Comparison of ENCODE assay signal across 33 mouse cellular contexts in genomic region chr3:144610759-144611158, GRCm38 (mm10). TPM values are rescaled to one million over a fixed set of nuclear protein-coding genes. Genes with fewer than 3 reads are reported as not detected.
DNase-seq lines count a peak whose midpoint lies in the region; ATAC-seq and TF ChIP-seq lines count a peak whose summit lies in the region.
"Had no signal": no experiment of that assay in that cellular context is flagged by ENCODE, and none has a peak within 500 bp of the region (broad histone marks: within the 10 kb centered on the region; RNA-seq: fewer than 3 reads in every experiment).

No protein-coding gene starts in this region.

- 38% methylated on average over 5 of the region's 5 CpGs for WGBS in embryonic facial prominence, embryonic 13.5 days
- 40% methylated on average over 5 of the region's 5 CpGs for WGBS in embryonic facial prominence, embryonic 10.5 days
- 33% methylated on average over 5 of the region's 5 CpGs for WGBS in limb, embryonic 13.5 days
- 40% methylated on average over 5 of the region's 5 CpGs for WGBS in limb, embryonic 10.5 days
- 38% methylated on average over 5 of the region's 5 CpGs for WGBS in midbrain, embryonic 16.5 days
- WGBS in midbrain, postnatal 0 days, result 39% methylated on average over 5 of the region's 5 CpGs
- WGBS in hindbrain, embryonic 11.5 days, result 44% methylated on average over 5 of the region's 5 CpGs

- DNase-seq in embryonic facial prominence, embryonic 10.5 days (ENCODE audit: low spot score), result no peak
- no peak for DNase-seq in limb, embryonic 10.5 days (ENCODE audit: low spot score)
- DNase-seq in midbrain, postnatal 0 days (ENCODE audit: low spot score), result no peak
- DNase-seq in embryo, embryonic 9.5 days (ENCODE audit: extremely low spot score), result no peak
- DNase-seq in hindbrain, embryonic 11.5 days (ENCODE audit: low spot score), result no peak
- DNase-seq: adrenal gland, adult 2 months; adrenal gland, postnatal 36 days; cerebellum, adult 18-20 months; cerebellum, postnatal 10 days; gastrocnemius, postnatal 10 days; heart, postnatal 10 days; kidney, adult 11 months; kidney, postnatal 25 days; lung, adult 18-20 months; lung, postnatal 4 days; right cerebral cortex, adult 18-20 months; spleen, adult 18-20 months; thymus, adult 18-20 months; thymus, postnatal 36 days had no signal

- peak overlapping the region; percentile 23; the same call in 1 of the 2 replicates for H3K4me2 ChIP-seq in embryonic facial prominence, embryonic 13.5 days
- no peak overlapping the region for H3K4me2 ChIP-seq in limb, embryonic 13.5 days (replicated peaks)
- no peak overlapping the region for H3K4me2 ChIP-seq in midbrain, embryonic 16.5 days (ENCODE audit: low read length)
- H3K4me2 ChIP-seq in midbrain, postnatal 0 days (ENCODE audit: low read depth, low read length, poor library complexity, severe bottlenecking), result no peak overlapping the region
- no peak overlapping the region for H3K4me2 ChIP-seq in hindbrain, embryonic 11.5 days (replicated peaks; ENCODE audit: low read depth, low read length)
- H3K4me2 ChIP-seq: heart, embryonic 13.5 days; hindbrain, embryonic 15.5 days; midbrain, embryonic 12.5 days had no signal

- no peak overlapping the region for H3K9ac ChIP-seq in embryonic facial prominence, embryonic 13.5 days
- no peak overlapping the region for H3K9ac ChIP-seq in limb, embryonic 13.5 days
- no peak overlapping the region for H3K9ac ChIP-seq in midbrain, embryonic 16.5 days (ENCODE audit: low read depth, low read length)
- no peak overlapping the region for H3K9ac ChIP-seq in midbrain, postnatal 0 days (replicated peaks; ENCODE audit: low read length, poor library complexity, severe bottlenecking)
- no peak overlapping the region for H3K9ac ChIP-seq in hindbrain, embryonic 11.5 days (ENCODE audit: low read depth, low read length)
- H3K9ac ChIP-seq: heart, embryonic 13.5 days; hindbrain, embryonic 15.5 days; midbrain, embryonic 12.5 days had no signal

- H3K9me3 ChIP-seq in embryonic facial prominence, embryonic 13.5 days, result no peaks in the 10 kb centered on the region
- no peaks in the 10 kb centered on the region for H3K9me3 ChIP-seq in embryonic facial prominence, embryonic 10.5 days
- H3K9me3 ChIP-seq in limb, embryonic 13.5 days, result no peaks in the 10 kb centered on the region
- no peaks in the 10 kb centered on the region for H3K9me3 ChIP-seq in limb, embryonic 10.5 days (replicated peaks)
- no peaks in the 10 kb centered on the region for H3K9me3 ChIP-seq in midbrain, embryonic 16.5 days (replicated peaks; ENCODE audit: control insufficient read depth, low read length, poor library complexity, severe bottlenecking)
- H3K9me3 ChIP-seq in midbrain, postnatal 0 days (ENCODE audit: low read length), result no peaks in the 10 kb centered on the region
- H3K9me3 ChIP-seq in hindbrain, embryonic 11.5 days (ENCODE audit: control insufficient read depth, low read length), result no peaks in the 10 kb centered on the region
- H3K9me3 ChIP-seq: forebrain, embryonic 10.5 days; heart, embryonic 13.5 days; hindbrain, embryonic 15.5 days; midbrain, embryonic 12.5 days had no signal

- peaks cover 22% of the 10 kb centered on the region for H3K4me1 ChIP-seq in embryonic facial prominence, embryonic 13.5 days
- peaks cover 17% of the 10 kb centered on the region for H3K4me1 ChIP-seq in embryonic facial prominence, embryonic 10.5 days
- H3K4me1 ChIP-seq in limb, embryonic 13.5 days, result peaks cover 37% of the 10 kb centered on the region
- peaks cover 35% of the 10 kb centered on the region for H3K4me1 ChIP-seq in limb, embryonic 10.5 days
- peaks cover 12% of the 10 kb centered on the region; the same call in 1 of the 2 replicates for H3K4me1 ChIP-seq in midbrain, embryonic 16.5 days (ENCODE audit: control insufficient read depth, insufficient read depth, low read length)
- no peaks in the 10 kb centered on the region for H3K4me1 ChIP-seq in midbrain, postnatal 0 days (ENCODE audit: insufficient read depth, low read length)
- H3K4me1 ChIP-seq in hindbrain, embryonic 11.5 days (replicated peaks; ENCODE audit: control insufficient read depth, insufficient read depth, low read length), result no peaks in the 10 kb centered on the region

- no peak overlapping the region for H3K4me3 ChIP-seq in embryonic facial prominence, embryonic 13.5 days
- H3K4me3 ChIP-seq in embryonic facial prominence, embryonic 10.5 days, result no peak overlapping the region
- H3K4me3 ChIP-seq in limb, embryonic 13.5 days, result no peak overlapping the region
- no peak overlapping the region for H3K4me3 ChIP-seq in limb, embryonic 10.5 days
- no peak overlapping the region for H3K4me3 ChIP-seq in midbrain, embryonic 16.5 days (ENCODE audit: low read depth, low read length)
- H3K4me3 ChIP-seq in midbrain, postnatal 0 days (ENCODE audit: low read depth, low read length), result no peak overlapping the region
- no peak overlapping the region for H3K4me3 ChIP-seq in hindbrain, embryonic 11.5 days (ENCODE audit: low read depth, low read length)
- H3K4me3 ChIP-seq: forebrain, embryonic 10.5 days; heart, embryonic 13.5 days; hindbrain, embryonic 15.5 days; layer of hippocampus, adult 2 months; left cerebral cortex, adult 2 months; megakaryocyte, embryonic 14.5 days; midbrain, embryonic 12.5 days had no signal

- no peak for TF ChIP-seq CTCF in midbrain, postnatal 0 days (IDR thresholded peaks at IDR 0.05)

- no peak for ATAC-seq in embryonic facial prominence, embryonic 13.5 days (ENCODE audit: insufficient number of reproducible peaks, insufficient read depth, low FRiP score, low TSS enrichment, low read depth)
- ATAC-seq in limb, embryonic 13.5 days (ENCODE audit: low FRiP score, low read depth), result 0 out of 2 replicates have a peak, but pooled peaks have one; percentile 3
- peak; percentile 18; the same call in 1 of the 2 replicates for ATAC-seq in midbrain, embryonic 16.5 days
- ATAC-seq in midbrain, postnatal 0 days (ENCODE audit: low FRiP score), result no peak
- ATAC-seq in hindbrain, embryonic 11.5 days (ENCODE audit: low FRiP score), result no peak
- ATAC-seq: activated CD4-positive, CD25-positive, alpha-beta regulatory T cell, adult 4 months; inflammation-experienced regulatory T-cells, adult 6 months had no signal

- peak overlapping the region; percentile 69 for H3K27ac ChIP-seq in embryonic facial prominence, embryonic 13.5 days
- H3K27ac ChIP-seq in embryonic facial prominence, embryonic 10.5 days (replicated peaks), result no peak overlapping the region
- H3K27ac ChIP-seq in limb, embryonic 13.5 days, result no peak overlapping the region
- H3K27ac ChIP-seq in limb, embryonic 10.5 days, result no peak overlapping the region
- H3K27ac ChIP-seq in midbrain, embryonic 16.5 days (ENCODE audit: low read length), result no peak overlapping the region
- no peak overlapping the region for H3K27ac ChIP-seq in midbrain, postnatal 0 days (ENCODE audit: low read depth, low read length)
- H3K27ac ChIP-seq in hindbrain, embryonic 11.5 days (ENCODE audit: low read depth, low read length), result no peak overlapping the region
- H3K27ac ChIP-seq: forebrain, embryonic 10.5 days; heart, embryonic 13.5 days; hindbrain, embryonic 15.5 days; layer of hippocampus, adult 2 months; left cerebral cortex, adult 2 months; midbrain, embryonic 12.5 days; stomach, postnatal 0 days had no signal

- no peaks in the 10 kb centered on the region for H3K36me3 ChIP-seq in embryonic facial prominence, embryonic 13.5 days
- H3K36me3 ChIP-seq in embryonic facial prominence, embryonic 10.5 days (replicated peaks), result no peaks in the 10 kb centered on the region
- H3K36me3 ChIP-seq in limb, embryonic 13.5 days, result no peaks in the 10 kb centered on the region
- H3K36me3 ChIP-seq in limb, embryonic 10.5 days, result no peaks in the 10 kb centered on the region
- no peaks in the 10 kb centered on the region for H3K36me3 ChIP-seq in midbrain, embryonic 16.5 days (ENCODE audit: control insufficient read depth, insufficient read depth, low read length)
- no peaks in the 10 kb centered on the region for H3K36me3 ChIP-seq in midbrain, postnatal 0 days (ENCODE audit: insufficient read depth, low read length)
- H3K36me3 ChIP-seq in hindbrain, embryonic 11.5 days (ENCODE audit: control insufficient read depth, insufficient read depth, low read length), result no peaks in the 10 kb centered on the region
- H3K36me3 ChIP-seq: forebrain, embryonic 10.5 days; heart, embryonic 13.5 days; hindbrain, embryonic 15.5 days; midbrain, embryonic 12.5 days had no signal

- H3K27me3 ChIP-seq in embryonic facial prominence, embryonic 13.5 days, result no peaks in the 10 kb centered on the region
- H3K27me3 ChIP-seq in embryonic facial prominence, embryonic 10.5 days (replicated peaks; ENCODE audit: low read depth, poor library complexity, severe bottlenecking), result no peaks in the 10 kb centered on the region
- no peaks in the 10 kb centered on the region for H3K27me3 ChIP-seq in limb, embryonic 13.5 days
- no peaks in the 10 kb centered on the region for H3K27me3 ChIP-seq in limb, embryonic 10.5 days (ENCODE audit: low read depth, poor library complexity, severe bottlenecking)
- no peaks in the 10 kb centered on the region for H3K27me3 ChIP-seq in midbrain, embryonic 16.5 days (ENCODE audit: control insufficient read depth, insufficient read depth, low read depth, low read length)
- H3K27me3 ChIP-seq in midbrain, postnatal 0 days (ENCODE audit: insufficient read depth, low read length), result no peaks in the 10 kb centered on the region
- no peaks in the 10 kb centered on the region for H3K27me3 ChIP-seq in hindbrain, embryonic 11.5 days (ENCODE audit: control insufficient read depth, insufficient read depth, low read length)
- H3K27me3 ChIP-seq: CH12.LX; heart, embryonic 13.5 days; hindbrain, embryonic 15.5 days; megakaryocyte, embryonic 14.5 days; midbrain, embryonic 12.5 days had no signal

RNA-seq across cellular contexts. Expression of gene Selenof, which starts 40.7 kb away (rescaled TPM):
- polyA plus RNA-seq in embryonic facial prominence, embryonic 13.5 days (2015; fragmentation: Nextera tagmentation; extraction: Ambion mirVana), result 609 and 619 TPM in 2 replicates
- 452 and 456 TPM in 2 replicates for polyA plus RNA-seq in embryonic facial prominence, embryonic 10.5 days (2016; fragmentation: Nextera tagmentation; extraction: Ambion mirVana)
- polyA plus RNA-seq in limb, embryonic 13.5 days (2015; fragmentation: Nextera tagmentation; extraction: Ambion mirVana), result 655 and 661 TPM in 2 replicates
- 461 and 480 TPM in 2 replicates for polyA plus RNA-seq in limb, embryonic 10.5 days (2016; fragmentation: Nextera tagmentation; extraction: Ambion mirVana)
- 525 and 552 TPM in 2 replicates for polyA plus RNA-seq in midbrain, embryonic 16.5 days (2015; fragmentation: Nextera tagmentation; extraction: Ambion mirVana)
- 287 and 293 TPM in 2 replicates for total RNA-seq in midbrain, postnatal 0 days (2014; rRNA removed)
- polyA plus RNA-seq in midbrain, postnatal 0 days (2015; fragmentation: Nextera tagmentation; extraction: Ambion mirVana), result 596 and 650 TPM in 2 replicates
- polyA plus RNA-seq in hindbrain, embryonic 11.5 days (2014; fragmentation: Nextera tagmentation; extraction: Ambion mirVana), result 402 and 453 TPM in 2 replicates

RNA-seq across cellular contexts. Expression of gene Hs2st1, which starts 40.8 kb away (rescaled TPM):
- 19.0 and 21.3 TPM in 2 replicates for polyA plus RNA-seq in embryonic facial prominence, embryonic 13.5 days (2015; fragmentation: Nextera tagmentation; extraction: Ambion mirVana)
- 11.7 and 12.7 TPM in 2 replicates for polyA plus RNA-seq in embryonic facial prominence, embryonic 10.5 days (2016; fragmentation: Nextera tagmentation; extraction: Ambion mirVana)
- polyA plus RNA-seq in limb, embryonic 13.5 days (2015; fragmentation: Nextera tagmentation; extraction: Ambion mirVana), result 13.8 and 16.0 TPM in 2 replicates
- polyA plus RNA-seq in limb, embryonic 10.5 days (2016; fragmentation: Nextera tagmentation; extraction: Ambion mirVana), result 11.4 and 13.0 TPM in 2 replicates
- 13.9 and 14.5 TPM in 2 replicates for polyA plus RNA-seq in midbrain, embryonic 16.5 days (2015; fragmentation: Nextera tagmentation; extraction: Ambion mirVana)
- total RNA-seq in midbrain, postnatal 0 days (2014; rRNA removed), result 48.5 and 53.2 TPM in 2 replicates
- polyA plus RNA-seq in midbrain, postnatal 0 days (2015; fragmentation: Nextera tagmentation; extraction: Ambion mirVana), result 10.7 and 13.4 TPM in 2 replicates
- polyA plus RNA-seq in hindbrain, embryonic 11.5 days (2014; fragmentation: Nextera tagmentation; extraction: Ambion mirVana), result 16.3 and 17.1 TPM in 2 replicates

Comparison
In these comparisons a context has a peak if more than half of its experiments do, and no peak if none do; other contexts are left out.
1. ATAC-seq: peak in limb, embryonic 13.5 days (single experiment) and midbrain, embryonic 16.5 days (single experiment); none in embryonic facial prominence, embryonic 13.5 days (single experiment), midbrain, postnatal 0 days (single experiment) and hindbrain, embryonic 11.5 days (single experiment).